Mouse (Mus musculus) liver, embryonic 15.5 days (tissue): Measurements from ENCODE around the gene Sec61b. TPM values are rescaled to one million over a fixed set of nuclear protein-coding genes. Genes with fewer than 3 reads are reported as not detected.

Experiments
- ATAC-seq: fragments of 200-750 bp; cut with Nextera tagmentation; 2 replicates; pipeline ENCODE4 v1.8.0; 2017; ENCODE audit warnings: moderate number of reproducible peaks, mild to moderate bottlenecking, moderate library complexity; ENCODE audit not compliant: insufficient read depth
- H3K27ac ChIP-seq: fragments of 300-500 bp; sonication (generic); replicated peaks from 2 replicates; pipeline ENCODE4 v1.5.1; 2015; ENCODE audit warnings: mild to moderate bottlenecking, inconsistent platforms
- H3K27me3 ChIP-seq: fragments of 300-500 bp; sonication (generic); 2 replicates; pipeline ENCODE4 v1.6.1; 2015; ENCODE audit warnings: mild to moderate bottlenecking, inconsistent platforms
- H3K36me3 ChIP-seq: fragments of 300-500 bp; sonication (generic); replicated peaks from 2 replicates; pipeline ENCODE4 v1.6.1; 2015; ENCODE audit warnings: moderate library complexity, mild to moderate bottlenecking, inconsistent platforms
- H3K4me1 ChIP-seq: fragments of 300-500 bp; sonication (generic); replicated peaks from 2 replicates; pipeline ENCODE4 v1.6.1; 2015; ENCODE audit warnings: inconsistent platforms
- H3K4me2 ChIP-seq: fragments of 300-500 bp; sonication (generic); 2 replicates; pipeline ENCODE4 v1.6.1; 2015; ENCODE audit warnings: moderate library complexity, mild to moderate bottlenecking, inconsistent platforms
- H3K4me3 ChIP-seq: fragments of 300-500 bp; sonication (generic); replicated peaks from 2 replicates; pipeline ENCODE4 v1.5.1; 2015; ENCODE audit warnings: mild to moderate bottlenecking, inconsistent platforms
- H3K9ac ChIP-seq: fragments of 300-500 bp; sonication (generic); 2 replicates; pipeline ENCODE4 v1.6.1; 2015; ENCODE audit warnings: moderate library complexity, mild to moderate bottlenecking, inconsistent platforms
- H3K9me3 ChIP-seq: fragments of 300-500 bp; sonication (generic); replicated peaks from 2 replicates; pipeline ENCODE4 v1.6.1; 2016; ENCODE audit warnings: inconsistent platforms
- WGBS: fragments of 180-500 bp; shearing (Covaris S2); methylation state at CpG from one replicate; pipeline ENCODE4 v1.1.7; 2015; ENCODE audit warnings: mixed read lengths; ENCODE audit not compliant: insufficient replicate concordance; 5-methylcytosine and 5-hydroxymethylcytosine counted together
- polyA plus RNA-seq: library from polyadenylated mRNA; unstranded; fragments of >200 nt; fragmentation: Nextera tagmentation; extraction: Ambion mirVana; gene quantifications from 2 replicates; pipeline ENCODE4 v1.2.1, GENCODE M21; 2015

The Sec61b gene
- polyA plus RNA-seq, 1 experiment from 2014 or later: 230 TPM

GRCm38 (mm10) chr4:47521884-47522605, 47.6 kb downstream of the Sec61b start:
- no peaks in the 10 kb centered on the region for H3K27me3 ChIP-seq
- WGBS: 57% methylated on average over 6 of the region's 6 CpGs
- no peaks in the 10 kb centered on the region for H3K36me3 ChIP-seq
- H3K4me1 ChIP-seq: no peaks in the 10 kb centered on the region
- H3K4me2 ChIP-seq: no peak overlapping the region
- no peak for ATAC-seq
- H3K9me3 ChIP-seq: no peaks in the 10 kb centered on the region
- H3K27ac ChIP-seq: no peak overlapping the region
- H3K4me3 ChIP-seq: no peak overlapping the region
- H3K9ac ChIP-seq: no peak overlapping the region

GRCm38 (mm10) chr4:47529866-47530265, 55.4 kb downstream of the Sec61b start:
- H3K27ac ChIP-seq: no peak overlapping the region
- H3K9me3 ChIP-seq: no peaks in the 10 kb centered on the region
- ATAC-seq: no peak
- H3K36me3 ChIP-seq: no peaks in the 10 kb centered on the region
- H3K27me3 ChIP-seq: no peaks in the 10 kb centered on the region
- H3K4me2 ChIP-seq: no peak overlapping the region
- no peak overlapping the region for H3K9ac ChIP-seq
- WGBS: 66% methylated on average over 4 of the region's 4 CpGs
- no peak overlapping the region for H3K4me3 ChIP-seq
- no peaks in the 10 kb centered on the region for H3K4me1 ChIP-seq

Other genes with a start within 250 kb of the Sec61b start
- 4.4 and 4.9 TPM in 2 replicates for gene Tgfbr1, start 121.4 kb upstream of the Sec61b start, polyA plus RNA-seq
- 14.3 and 14.8 TPM in 2 replicates for gene Alg2, start 325 bp upstream of the Sec61b start, polyA plus RNA-seq